Mouse (Mus musculus): ENCODE measurements around the gene Rtn4.
"Not testable (repeated sequence)": the region's sequence is repeated elsewhere in the genome, so short reads cannot be mapped to it uniquely, and the experiment has no call there.

DNA sequence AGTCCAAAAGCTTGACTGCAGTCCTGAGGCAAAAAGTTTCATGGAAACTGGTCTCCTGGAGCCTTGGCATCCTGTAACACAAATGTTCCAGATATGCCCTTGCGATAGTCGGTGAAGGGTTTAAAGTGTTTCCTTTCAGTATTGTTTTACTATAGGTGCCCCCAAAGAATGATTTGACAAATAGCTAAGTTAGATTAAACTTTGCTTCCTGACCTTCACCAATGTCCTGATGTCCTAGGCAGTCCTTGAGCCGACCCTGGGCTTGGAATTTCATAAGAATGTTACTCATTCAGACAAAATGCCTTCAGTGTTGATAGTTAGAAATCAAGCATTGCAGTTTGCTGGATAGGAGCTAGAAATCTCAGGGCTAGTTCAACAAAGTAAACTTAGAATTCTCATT lies 37.4 kb upstream of the Rtn4 start:
- not testable (repeated sequence) for TF ChIP-seq EP300 (IDR thresholded peaks at IDR 0.05; ENCODE audit: insufficient read depth, low read depth, low read length); POLR2A (IDR thresholded peaks at IDR 0.05; ENCODE audit: insufficient read depth, low read length)
